ENCODE assay signal across 8 mouse cellular contexts in the genomic region with DNA sequence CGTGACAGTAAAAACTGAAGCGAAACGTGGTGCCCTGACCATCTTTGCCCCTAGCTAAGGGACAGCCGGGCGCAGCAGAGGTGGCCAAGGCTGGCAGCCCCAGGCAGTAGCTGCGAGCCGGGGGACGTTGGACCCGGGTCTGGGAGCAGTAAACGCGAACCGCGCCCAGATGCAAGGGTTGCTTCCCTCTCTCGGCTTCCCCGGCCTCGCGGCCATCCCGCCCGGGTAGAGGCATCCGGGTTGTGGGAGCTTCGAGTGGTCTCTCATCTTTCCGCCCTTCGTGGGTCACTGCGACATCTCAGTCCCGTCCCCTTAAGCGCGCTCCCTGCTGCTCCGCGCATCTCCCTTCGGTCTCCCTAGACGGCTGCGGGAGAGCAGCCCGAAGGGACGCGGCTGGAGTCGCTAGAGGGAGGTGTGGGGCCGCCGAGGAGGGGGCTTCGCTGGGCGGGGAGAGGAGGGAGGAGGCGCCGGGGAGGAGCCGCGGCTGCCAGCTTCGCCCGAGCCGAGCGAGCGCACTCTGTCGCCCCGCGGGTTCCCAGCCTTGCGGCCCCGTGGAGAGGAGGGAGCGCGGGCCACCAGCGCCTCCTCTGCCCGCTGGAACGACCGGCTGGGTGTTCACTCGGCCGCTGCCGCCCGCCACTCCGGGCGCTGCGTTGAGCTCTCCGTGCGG. TPM values are rescaled to one million over a fixed set of nuclear protein-coding genes. Genes with fewer than 3 reads are reported as not detected.
DNase-seq lines count a peak whose midpoint lies in the region; ATAC-seq lines count a peak whose summit lies in the region.

No protein-coding gene starts in this region.

- peak overlapping the region; percentile 92 for H3K9ac ChIP-seq in intestine, embryonic 16.5 days (ENCODE audit: low read depth, low read length)

- H3K36me3 ChIP-seq in intestine, embryonic 16.5 days (ENCODE audit: control insufficient read depth, insufficient read depth, low read length) = no peaks in the 10 kb centered on the region

- DNase-seq in adrenal gland, adult 18-20 months (ENCODE audit: low spot score in 2 of 2) = peak; percentile 88 to 89
- DNase-seq in embryo, embryonic 10 days (ENCODE audit: low spot score) = peak; percentile 84
- DNase-seq in gastrocnemius, postnatal 25 days = peak; percentile 90
- DNase-seq in left cerebral cortex, postnatal 36 days (ENCODE audit: low spot score in 2 of 2) = peak; percentile 76 to 77
- peak; percentile 80 for DNase-seq in mesoderm, embryonic 11.5 days (ENCODE audit: low read depth, low spot score)
- peak; percentile 86 for DNase-seq in right cerebral cortex, postnatal 25 days
- peak; percentile 77 to 87 for DNase-seq in urinary bladder, postnatal 36 days (ENCODE audit: low spot score in 2 of 2)

- intact Hi-C loops in left cerebral cortex, postnatal 36 days (cut with DNase I) = loop anchor here (1.0 to 5.0 kb wide), 3 partner anchors 71 to 306 kb away; no protein-coding TSS in a partner anchor

- under 1% methylated on average over 60 of the region's 69 CpGs for WGBS in intestine, embryonic 16.5 days

- H3K4me3 ChIP-seq in intestine, embryonic 16.5 days (ENCODE audit: low read length) = peak overlapping the region; percentile 83

- H3K27me3 ChIP-seq in intestine, embryonic 16.5 days (replicated peaks; ENCODE audit: control insufficient read depth, insufficient read depth, low read length) = no peaks in the 10 kb centered on the region

- H3K4me1 ChIP-seq in intestine, embryonic 16.5 days (ENCODE audit: control insufficient read depth, insufficient read depth, low read length) = peaks cover 6% of the 10 kb centered on the region

- peak; percentile 94 for ATAC-seq in intestine, embryonic 16.5 days

- peak overlapping the region; percentile 100 for H3K27ac ChIP-seq in intestine, embryonic 16.5 days (ENCODE audit: low read length)

- no peaks in the 10 kb centered on the region for H3K9me3 ChIP-seq in intestine, embryonic 16.5 days (ENCODE audit: control insufficient read depth, low read length)

- H3K4me2 ChIP-seq in intestine, embryonic 16.5 days (ENCODE audit: low read depth, low read length) = peak overlapping the region; percentile 86

RNA-seq across cellular contexts. Expression of gene Camk2d, which starts 0.5 kb away (rescaled TPM):
- total RNA-seq in adrenal gland, adult 18-20 months (2021) = 10 to 100 TPM; 90.2 to 95.1 TPM
- total RNA-seq in gastrocnemius, postnatal 25 days (2021) = 10 to 100 TPM; 51.7 to 64.2 TPM
- 37.6 and 40.3 TPM in 2 replicates for polyA plus RNA-seq in intestine, embryonic 16.5 days (2015; fragmentation: Nextera tagmentation; extraction: Ambion mirVana)
- 100 to 1,000 TPM; 143 to 185 TPM for total RNA-seq in left cerebral cortex, postnatal 36 days (2021)

Comparison
In these comparisons a context has a peak if more than half of its experiments do, and no peak if none do; other contexts are left out.
1. Peak in every context shown above with its lines: DNase-seq, ATAC-seq, H3K4me3 ChIP-seq and H3K27ac ChIP-seq.